Mouse (Mus musculus): ENCODE measurements around the gene Bri3.
A peak's percentile ranks its signal among the peaks of the same experiment; 100 is the strongest.
"Not testable (repeated sequence)": the region's sequence is repeated elsewhere in the genome, so short reads cannot be mapped to it uniquely, and the experiment has no call there.

The Bri3 gene

DNA sequence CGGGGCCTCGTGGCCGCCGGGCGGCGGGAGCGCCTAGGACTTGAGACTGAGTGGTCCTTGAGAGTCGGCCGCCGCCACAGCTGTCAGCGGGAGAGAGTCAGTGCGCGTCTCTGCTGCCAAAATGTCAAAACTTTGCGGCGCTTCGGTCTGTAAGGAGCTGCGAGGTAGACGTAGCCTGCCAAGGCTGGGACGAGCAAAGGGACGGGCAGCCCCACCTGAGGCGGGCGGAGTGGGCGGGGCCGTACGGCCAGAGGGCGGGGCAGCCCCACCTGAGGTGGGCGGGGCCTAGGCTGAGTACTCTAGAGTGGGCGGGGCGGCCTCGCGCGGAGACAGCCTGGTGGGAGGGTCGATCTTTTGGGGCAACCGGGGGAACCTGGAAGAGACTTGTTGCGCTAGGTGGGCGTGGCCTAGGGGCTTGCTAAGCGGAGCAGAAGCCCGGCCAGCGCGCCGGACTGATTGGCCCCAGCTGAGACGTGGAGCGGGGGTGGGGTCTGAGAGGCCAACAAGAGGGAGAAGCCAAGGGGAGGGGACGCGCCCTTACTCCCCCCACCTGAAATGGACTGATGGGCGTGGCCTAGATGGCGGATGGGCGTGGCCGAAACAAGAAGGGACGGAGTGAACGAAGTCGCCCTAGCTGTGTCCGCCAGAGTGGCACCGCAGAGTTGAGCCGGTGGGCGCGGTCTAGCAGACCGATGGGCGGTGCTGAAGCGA lies 113.8 kb downstream of the Bri3 start, which contains the start of gene Baiap2l1:
TSS of gene Baiap2l1 (minus strand) at position 232 of the 711 bp plus-strand sequence.
- DNase-seq (ENCODE audit: inconsistent ontology term), result peak; percentile 98

DNA sequence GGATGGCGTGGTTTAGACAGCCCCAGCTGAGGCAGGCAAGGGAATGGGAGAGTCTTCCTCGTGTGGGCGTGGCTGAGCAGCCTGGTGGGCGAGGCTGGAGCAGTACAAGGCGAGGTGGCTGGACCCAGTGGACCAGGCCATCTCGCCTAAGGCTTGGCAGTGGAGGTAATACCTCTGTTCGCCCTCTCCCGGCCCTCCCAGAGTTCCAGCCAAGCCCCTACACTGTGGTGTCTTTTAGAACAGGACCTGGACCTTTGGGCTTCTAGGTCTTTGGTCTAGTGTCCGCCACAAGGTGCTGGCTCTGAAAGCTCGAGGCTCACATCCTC lies 114.3 kb downstream of the Bri3 start:
- DNase-seq (ENCODE audit: inconsistent ontology term), result no peak

DNA sequence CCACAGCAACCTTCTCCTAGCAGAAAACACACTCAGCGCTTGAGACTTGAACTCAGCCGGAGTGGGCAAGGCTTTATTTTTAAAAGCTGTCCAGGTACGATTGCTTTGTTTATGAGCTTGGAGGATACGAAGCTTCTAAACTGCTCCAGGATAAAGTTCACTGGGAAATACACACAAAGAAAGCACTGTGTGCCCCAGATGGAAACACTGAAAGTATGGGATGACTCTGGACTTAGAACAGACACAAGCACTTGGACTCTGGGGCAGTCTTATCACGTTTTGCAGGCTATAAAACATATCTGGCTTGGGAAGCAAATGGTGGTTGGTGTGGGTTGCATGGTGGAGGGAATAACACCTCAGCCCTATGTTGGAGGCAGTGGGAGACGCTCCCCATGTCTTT lies 115.6 kb downstream of the Bri3 start:
- DNase-seq (ENCODE audit: inconsistent ontology term), result no peak

DNA sequence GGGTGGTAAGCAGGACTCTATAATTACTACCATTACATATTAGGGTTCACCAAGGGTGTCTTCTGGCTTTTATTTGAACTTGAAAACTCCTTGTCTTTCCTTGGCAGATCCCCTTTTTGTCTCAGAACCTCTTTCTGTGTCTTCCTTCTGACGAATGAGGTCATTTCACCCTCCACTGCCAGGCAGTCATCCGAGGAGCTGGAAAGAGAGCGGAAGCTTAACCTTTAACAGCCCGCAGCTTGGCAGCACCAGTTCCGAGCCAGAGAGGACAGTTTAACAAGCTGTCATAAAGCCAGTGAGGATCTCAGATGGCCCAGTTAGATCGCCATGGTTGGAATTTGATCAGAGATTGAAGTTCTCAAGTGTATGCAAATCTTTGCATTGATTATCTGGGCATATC lies 116.1 kb downstream of the Bri3 start:
- peak; percentile 41 for DNase-seq (ENCODE audit: inconsistent ontology term)

DNA sequence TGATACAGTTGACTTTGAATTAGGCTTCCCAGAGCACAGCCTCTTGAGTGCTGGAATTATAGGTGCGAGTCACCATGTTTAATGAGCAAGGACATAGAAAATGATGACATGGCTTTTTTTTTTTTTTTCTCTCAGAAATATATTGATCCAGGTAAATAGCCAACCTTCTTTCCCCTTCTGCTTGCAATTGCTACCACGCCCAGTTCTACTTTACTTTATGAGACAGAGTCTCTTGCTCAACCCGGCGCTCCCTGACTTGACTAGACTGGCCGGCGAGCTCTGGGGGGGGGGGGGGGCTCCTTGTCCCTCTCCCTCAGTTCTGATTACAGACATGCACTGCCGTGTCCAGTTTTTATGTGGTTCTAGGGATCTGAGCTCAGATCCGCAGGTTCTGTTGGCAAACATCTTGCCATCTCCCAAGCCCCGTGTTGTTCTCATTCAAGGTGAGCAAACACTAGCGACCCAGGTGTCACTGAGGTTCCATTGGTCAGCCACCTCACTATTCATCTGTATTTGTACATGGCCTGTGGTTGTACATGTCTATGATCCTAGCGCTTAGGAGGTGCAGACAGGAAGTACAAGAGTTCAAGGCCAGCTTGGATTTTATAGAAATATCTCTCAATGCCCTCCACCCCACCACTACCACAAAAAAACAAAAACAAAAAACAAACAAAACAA lies 120.6 kb downstream of the Bri3 start:
- DNase-seq (ENCODE audit: inconsistent ontology term), result no peak

DNA sequence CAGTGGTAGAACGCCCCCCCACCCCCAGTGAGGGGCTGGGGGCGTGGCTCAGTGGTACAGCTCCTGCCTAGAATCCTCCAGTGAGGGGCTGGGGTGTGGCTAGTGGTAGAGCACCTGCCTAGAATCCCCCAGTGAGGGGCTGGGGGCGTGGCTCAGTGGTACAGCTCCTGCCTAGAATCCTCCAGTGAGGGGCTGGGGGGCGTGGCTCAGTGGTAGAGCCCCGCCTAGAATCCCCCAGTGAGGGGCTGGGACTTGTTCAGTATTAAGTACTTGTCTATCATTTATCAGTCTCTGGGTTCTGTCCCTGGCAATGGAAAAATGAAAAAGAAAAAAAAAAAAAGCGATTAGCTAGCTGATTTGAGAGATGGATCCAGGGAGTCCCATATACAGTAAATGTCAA lies 122.3 kb downstream of the Bri3 start:
- not testable (repeated sequence) for DNase-seq (ENCODE audit: inconsistent ontology term)

DNA sequence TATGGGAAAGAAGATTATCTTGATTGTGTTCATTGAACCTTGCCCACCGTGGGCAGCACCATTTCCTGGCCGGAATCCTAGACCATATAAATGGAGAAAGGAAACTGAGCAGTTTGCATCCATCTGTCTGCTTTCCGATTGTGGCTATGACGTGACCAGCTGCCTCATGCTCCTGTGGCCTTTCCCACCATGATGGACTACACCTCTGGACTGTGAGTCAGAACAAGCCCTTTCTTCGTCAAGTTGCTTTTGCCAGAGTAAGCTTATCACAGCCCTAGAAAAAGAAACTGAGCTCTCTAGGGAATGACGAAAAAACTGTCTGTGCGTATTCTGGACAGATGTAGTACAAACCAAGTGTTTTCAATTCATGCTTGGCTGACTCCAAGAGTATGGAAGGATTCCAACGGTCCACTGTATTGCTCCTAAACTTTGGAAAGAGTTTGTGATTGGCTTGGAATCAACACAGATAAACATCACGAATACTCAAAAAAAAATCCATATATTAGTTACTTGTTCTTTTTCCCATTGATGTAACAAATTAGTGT lies 124.5 kb downstream of the Bri3 start:
- DNase-seq (ENCODE audit: inconsistent ontology term), result no peak

DNA sequence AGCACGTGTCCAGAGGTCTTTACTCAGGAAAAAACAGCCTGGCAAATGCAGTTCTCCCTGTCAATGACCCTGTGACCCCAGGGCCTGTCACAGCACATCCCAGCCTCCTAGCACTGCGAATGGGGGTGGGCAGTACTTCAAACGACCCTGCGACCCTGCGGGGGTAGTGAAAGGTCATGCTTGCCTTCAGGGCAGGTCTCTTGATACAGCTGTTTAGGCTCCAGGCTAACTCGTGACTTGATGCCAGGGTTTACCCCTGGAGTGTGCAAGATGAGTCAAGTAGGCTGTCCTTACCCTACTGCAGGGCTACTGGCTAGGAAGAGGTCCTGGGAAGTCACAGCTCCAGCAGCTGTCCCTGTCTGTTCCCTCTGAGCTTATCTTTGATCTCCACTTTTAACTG lies 126.7 kb downstream of the Bri3 start:
- no peak for DNase-seq (ENCODE audit: inconsistent ontology term)

DNA sequence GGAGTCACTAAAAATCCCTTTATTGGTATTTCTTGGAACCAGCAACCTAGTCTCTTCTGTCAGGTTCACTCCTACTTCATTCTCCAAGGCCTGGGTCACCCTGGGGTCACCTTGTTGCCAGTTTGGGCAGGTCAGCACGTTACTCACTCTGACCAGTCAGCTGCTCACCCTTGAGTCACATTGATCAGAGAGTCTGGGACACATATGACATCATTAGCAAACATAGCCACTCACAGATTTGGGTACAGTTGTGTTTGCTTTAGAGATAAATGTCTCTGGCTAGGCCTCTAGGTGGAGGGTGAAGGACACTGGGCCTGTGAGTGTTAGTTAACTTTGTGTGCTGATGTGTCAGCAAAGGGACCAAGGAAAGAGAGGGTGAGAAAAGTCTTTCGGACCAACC lies 127.9 kb downstream of the Bri3 start:
- DNase-seq (ENCODE audit: inconsistent ontology term), result no peak

DNA sequence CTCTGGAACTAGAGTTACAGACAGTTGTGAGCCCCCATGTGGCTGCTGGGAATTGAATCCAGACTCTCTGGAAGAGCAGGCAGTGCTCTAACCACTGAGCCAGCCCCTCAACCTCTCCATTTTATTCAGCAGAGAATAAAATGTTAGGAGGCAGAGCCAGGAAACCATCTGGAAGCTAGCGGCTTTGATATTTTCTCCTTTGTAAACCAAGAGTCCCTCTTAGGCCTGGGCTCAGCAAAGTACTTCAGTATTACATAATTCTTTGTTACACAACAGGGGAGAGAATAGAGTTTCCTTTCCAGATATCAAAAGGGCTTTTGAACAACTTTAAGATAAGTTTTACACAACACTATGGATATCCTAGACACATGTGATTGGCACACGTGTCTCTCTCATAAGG lies 128.6 kb downstream of the Bri3 start:
- DNase-seq (ENCODE audit: inconsistent ontology term), result no peak

DNA sequence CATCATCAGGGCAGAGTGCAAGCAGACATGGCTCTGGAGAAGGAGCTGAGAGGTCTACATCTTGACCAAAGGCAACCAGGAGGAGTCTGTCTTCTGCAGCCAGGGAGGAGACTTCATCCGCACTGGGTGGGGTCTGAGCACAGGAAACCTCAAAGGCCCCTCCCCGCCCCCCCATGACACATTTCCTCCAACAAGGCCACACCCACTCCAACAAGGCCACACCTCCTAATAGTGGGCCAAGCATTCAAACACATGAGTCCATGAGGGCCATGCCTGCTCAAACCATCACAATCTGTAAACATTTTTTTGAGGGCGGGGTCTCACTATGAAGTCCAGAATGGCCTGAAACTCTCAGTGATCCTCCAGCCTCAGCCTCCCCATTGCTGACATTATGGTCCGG lies 135.2 kb downstream of the Bri3 start:
- no peak for DNase-seq (ENCODE audit: inconsistent ontology term)

DNA sequence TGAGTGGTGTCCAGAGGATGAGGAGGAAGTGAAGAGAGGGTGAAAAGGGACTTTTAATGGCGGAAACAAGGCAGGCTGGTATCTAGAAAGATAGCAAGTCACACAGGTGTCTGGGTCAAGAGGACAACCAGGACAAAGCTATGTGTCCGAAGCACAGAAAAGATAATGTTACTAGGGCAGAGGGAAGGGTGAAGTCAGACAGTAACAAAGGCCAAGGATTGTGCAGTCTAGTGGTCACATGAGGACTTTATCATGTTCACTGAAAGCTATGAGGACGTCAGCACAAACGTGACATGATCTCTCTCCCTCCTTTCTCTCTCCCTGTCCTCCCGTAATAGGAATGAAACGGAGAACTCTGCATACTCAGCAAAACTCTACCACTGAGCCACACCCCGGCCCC lies 136.5 kb downstream of the Bri3 start:
- DNase-seq (ENCODE audit: inconsistent ontology term), result no peak

DNA sequence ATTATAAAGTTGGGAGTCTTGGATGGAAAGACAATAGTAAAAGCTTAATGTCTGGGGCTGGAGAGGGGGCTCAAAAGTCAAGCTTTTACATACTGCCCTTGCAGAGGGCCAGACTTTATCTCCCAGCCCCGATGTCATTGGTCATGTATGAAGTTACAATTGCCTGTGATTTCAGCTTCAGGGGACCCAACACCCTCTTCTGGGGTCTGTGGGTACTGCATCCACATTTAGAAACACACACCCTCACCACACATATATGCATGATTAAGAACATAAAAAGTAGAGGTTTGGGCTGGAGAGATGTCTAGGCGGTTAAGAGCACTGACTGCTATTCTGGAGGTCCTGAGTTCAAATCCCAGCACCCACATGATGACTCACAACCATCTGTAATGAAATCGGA lies 137.5 kb downstream of the Bri3 start:
- DNase-seq (ENCODE audit: inconsistent ontology term), result no peak

DNA sequence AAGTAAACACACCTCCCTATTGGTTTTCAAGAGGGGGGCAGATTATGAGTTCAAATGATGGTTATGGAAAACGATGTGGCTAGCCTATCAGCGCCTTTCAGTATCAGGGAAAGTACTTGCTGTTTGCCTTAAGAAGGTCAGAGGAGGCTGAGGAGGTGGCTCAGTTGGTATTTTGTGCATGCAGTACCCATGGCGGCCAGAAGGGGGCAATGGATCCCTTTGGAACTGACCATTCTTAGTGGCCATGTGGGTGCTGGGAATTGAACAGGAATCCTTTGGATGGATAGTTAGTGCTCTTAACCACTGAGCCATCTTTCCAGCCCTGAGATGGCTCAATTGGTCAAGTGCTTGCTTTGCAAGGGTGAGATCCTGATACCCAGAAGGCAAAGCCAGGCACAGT lies 139.7 kb downstream of the Bri3 start:
- DNase-seq (ENCODE audit: inconsistent ontology term), result no peak

DNA sequence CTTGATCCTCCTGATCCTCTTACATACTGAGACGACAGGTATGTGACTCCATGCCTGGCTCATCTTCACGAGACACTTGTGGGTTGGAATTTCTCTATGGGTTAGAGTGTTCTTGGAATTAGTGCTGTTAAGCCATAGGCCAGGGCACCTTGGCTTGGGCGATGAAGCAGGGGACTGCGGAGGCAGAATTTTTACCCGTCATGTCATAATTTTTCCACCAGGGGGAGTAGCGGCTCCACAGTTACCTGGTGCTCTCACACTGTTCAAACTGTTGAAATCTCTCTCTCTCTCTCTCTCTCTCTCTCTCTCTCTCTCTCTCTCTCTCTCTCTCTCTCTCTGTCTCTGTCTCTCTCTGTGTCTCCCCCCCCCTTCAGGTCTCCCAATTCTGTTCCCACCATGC lies 143.6 kb downstream of the Bri3 start:
- DNase-seq (ENCODE audit: inconsistent ontology term), result peak; percentile 24

DNA sequence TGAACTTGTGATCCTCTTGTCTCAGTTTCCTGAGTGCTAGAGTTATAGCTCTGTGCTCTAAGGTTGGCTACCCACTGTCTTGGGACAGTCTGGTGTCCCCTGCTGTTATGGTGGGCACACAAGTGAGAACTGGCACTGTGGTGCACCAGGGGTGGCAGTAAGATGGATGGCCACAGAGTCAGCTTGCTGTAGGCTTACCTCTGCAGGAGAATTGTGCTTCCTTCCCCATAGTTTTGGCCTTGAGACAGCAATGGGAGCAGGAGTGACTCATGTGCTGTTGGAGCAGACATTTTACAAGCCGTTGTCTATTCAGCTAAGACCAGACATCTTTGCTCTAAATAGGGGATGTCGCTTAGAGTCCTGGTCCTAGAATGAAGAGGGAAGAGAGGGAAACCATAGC lies 149.9 kb downstream of the Bri3 start:
- DNase-seq (ENCODE audit: inconsistent ontology term), result no peak

DNA sequence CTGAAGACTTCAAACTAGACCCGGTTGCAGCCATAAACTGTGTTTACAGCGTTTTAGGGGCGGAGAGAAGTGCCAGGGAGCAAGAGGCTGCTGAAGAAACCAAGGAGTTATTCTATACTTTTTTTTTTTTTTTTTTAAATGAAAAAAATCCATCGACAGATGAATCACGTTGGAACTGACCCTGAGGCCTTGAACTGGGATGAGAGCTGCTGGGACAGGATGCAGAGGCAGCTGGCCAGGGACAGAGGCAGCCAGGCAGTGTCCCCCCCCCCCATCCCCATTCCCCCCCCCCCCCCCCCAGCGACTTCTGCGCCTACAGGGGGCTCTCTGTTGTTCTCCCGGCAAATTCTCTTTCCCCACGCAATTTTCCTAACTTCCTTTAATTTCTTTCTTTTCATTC lies 153.3 kb downstream of the Bri3 start:
- no peak for DNase-seq (ENCODE audit: inconsistent ontology term)

DNA sequence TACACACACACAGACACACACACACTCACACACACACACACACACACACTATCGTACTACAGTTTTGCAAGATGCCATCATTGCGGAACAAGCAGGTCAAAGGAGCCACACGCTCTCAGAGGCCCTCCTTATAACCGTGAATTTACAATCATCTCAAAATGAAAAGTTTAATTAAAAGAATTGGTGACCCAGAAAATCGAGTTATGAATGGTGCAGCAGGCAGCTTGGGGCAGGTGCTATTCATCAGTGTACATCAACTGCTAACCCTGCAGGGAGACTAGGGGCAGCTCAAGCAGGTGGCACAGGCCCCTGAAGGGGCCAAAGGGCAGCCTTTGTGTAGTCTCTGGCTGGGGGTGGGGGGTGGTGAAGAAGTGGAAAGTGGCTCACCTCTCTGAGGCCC lies 156.6 kb downstream of the Bri3 start:
- no peak for DNase-seq (ENCODE audit: inconsistent ontology term)

DNA sequence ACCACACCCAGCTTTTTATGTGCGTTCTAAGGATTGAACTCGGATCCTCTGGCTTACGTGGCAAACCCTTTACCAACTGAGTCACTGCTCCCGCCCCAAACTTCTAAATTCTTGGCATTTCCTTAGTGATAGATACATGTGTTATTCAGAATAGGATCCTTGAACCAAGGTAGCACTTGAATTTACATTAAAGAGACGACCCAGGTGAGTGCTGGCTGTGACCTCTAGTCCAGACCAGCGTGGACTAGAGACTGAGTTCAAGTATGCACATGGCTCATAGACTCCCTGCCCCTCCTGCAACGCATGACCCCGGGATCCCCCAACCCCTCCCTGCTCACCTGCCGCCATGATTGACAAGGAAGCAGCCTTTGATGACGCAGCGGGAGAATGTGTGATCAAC lies 162.0 kb downstream of the Bri3 start:
- no peak for DNase-seq (ENCODE audit: inconsistent ontology term)

DNA sequence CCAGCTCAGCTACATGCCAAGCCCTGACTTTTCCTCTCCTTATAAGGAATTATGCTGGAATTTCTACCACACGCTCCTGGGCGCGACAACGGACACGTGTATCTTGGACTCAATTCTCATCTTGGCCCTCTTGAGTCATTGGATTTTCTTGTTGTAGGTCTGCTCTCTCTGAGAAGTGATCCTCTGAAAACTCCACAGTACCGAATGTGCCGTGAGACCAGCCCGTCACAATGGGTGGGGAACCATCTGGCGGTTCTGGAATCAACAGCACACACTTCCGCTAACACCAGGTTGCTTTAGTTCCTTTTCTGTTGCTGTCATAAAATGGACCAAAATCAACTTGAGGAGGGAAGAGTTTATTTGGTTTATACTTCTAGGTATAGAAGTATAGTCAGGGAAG lies 166.4 kb downstream of the Bri3 start:
- no peak for DNase-seq (ENCODE audit: inconsistent ontology term)

DNA sequence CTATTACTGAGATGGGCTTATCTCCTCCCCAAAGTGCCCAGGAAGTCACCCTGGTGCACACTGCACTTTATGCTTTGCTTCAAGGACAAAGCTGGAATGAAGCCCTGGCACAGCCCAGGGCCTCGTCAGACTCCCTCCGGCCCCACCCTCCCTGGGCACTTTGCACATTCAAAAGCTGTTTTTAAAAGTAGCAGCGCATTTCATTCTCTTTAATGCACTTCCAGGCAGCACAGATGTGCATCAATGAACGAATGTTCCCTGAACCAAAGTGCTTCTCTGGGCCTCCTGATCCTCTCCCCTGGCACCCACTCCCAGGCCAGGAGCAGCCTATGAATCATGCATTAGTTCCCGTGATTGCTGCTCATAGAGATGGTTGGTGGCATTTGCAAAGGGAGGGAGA lies 167.5 kb downstream of the Bri3 start:
- DNase-seq (ENCODE audit: inconsistent ontology term), result no peak

DNA sequence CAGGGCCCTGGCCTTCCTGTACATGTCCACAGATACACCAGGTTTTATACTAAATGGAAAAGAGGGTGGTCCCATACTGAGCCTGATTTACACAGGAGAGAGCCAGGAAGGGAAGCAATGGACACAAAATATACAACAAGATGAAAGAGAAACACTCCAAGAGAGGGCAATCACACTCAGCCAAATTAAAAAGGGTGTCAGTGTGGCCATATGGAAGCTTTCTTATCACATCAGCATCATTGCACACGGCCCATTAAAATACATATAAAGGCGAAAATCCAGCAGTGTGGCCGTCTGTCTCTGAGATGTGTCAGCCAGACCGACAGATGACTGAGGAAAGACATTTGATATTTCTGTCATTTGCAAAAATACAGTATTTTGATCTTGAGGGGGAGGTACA lies 168.5 kb downstream of the Bri3 start:
- no peak for DNase-seq (ENCODE audit: inconsistent ontology term)

DNA sequence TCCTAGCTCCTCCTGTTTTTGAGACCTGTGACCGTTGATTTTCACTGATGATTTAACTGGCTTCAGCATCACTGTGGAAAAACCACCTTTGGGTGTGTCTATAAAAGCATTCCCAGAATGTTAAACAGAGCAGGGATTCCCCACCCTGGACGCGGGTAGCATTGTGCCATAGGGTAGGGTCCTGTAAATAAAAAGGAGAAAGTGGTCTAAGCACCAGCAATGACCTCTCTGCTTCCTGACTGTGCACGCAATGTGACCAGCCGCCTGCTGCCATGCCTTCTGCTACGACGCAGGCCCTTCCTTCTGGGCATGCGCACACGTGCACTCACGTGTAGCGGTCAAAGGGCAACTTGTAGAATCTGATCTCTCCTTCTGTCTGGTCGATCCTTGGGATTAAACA lies 174.2 kb downstream of the Bri3 start:
- DNase-seq (ENCODE audit: inconsistent ontology term), result no peak

DNA sequence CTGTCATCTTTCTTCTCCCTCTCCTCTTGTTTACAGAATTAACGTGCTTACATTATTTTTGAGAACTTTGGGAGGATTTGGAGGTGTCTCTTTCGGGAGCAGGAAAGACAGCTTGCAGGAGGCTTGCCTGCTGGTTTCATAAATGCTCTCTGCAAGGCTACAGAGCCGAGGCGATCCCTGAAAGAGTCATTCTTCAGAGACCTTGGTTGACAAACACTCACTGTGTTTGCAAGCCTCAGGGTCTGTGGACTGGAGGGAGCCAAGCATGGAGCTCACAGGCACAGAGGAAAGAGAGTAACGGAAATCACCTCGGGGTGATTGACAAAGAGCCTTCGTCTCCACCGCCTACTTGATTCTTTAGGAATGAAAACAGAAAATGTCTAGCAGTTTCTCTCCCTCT lies 175.8 kb downstream of the Bri3 start:
- DNase-seq (ENCODE audit: inconsistent ontology term), result no peak

Data from Muller cell, postnatal 12 days (primary cell).